Mouse (Mus musculus): ENCODE data around the gene Il16. TPM values are rescaled to one million over a fixed set of nuclear protein-coding genes. Genes with fewer than 3 reads are reported as not detected.

The Il16 gene
- polyA plus RNA-seq, 1 experiment from 2014 or later: 4.5 TPM

DNA sequence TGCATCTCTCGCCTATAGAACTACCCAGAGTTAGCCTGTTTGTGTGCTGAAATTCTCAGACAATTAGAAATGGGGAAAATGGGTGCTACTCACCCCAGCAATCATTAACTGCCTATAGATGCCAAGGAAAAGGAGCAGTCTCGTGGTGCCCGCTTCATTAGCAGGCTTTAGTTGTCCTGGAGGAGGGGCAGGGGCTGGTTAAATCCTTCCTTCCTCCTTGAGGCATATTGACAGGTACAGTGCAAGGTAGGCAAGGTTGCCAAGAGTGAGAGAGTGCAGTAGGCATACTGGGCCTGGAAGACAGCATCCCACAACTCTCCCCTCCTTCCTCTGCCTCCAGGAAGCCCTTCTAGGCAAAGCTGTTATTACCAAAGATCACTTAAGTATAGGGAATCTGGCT, 151.5 kb downstream of the Il16 start:
- WGBS: 69% methylated on average over 3 of the region's 3 CpGs

More for the DNA sequence above, 151.5 kb downstream of the Il16 start:
- no peak for ATAC-seq (ENCODE audit: low read depth)
- Histone ChIP-seq H3K9me3 (ENCODE audit: control insufficient read depth, low read length) (no peaks in the 10 kb centered on the region), H3K4me3 (ENCODE audit: low read length) (no peak overlapping the region), H3K27me3 (ENCODE audit: control insufficient read depth, insufficient read depth, low read depth, low read length) (no peaks in the 10 kb centered on the region), H3K4me2 (ENCODE audit: low read depth, low read length) (no peak overlapping the region), H3K27ac (ENCODE audit: low read length) (no peak overlapping the region), H3K4me1 (replicated peaks; ENCODE audit: control insufficient read depth, insufficient read depth, low read length) (no peaks in the 10 kb centered on the region), H3K9ac (ENCODE audit: low read length) (no peak overlapping the region), H3K36me3 (ENCODE audit: control insufficient read depth, insufficient read depth, low read length) (no peaks in the 10 kb centered on the region)

Other genes with a start within 250 kb of the Il16 start
- 0.31 TPM in 1 of 2 replicates, not detected in the other for gene Tmc3, start 160.8 kb downstream of the Il16 start, polyA plus RNA-seq (2015; fragmentation: Nextera tagmentation; extraction: Ambion mirVana)
- 17.2 and 19.2 TPM in 2 replicates for gene Stard5, start 113.8 kb downstream of the Il16 start, polyA plus RNA-seq (2015; fragmentation: Nextera tagmentation; extraction: Ambion mirVana)
- 7.4 and 8.4 TPM in 2 replicates for gene Cfap161, start 49.2 kb upstream of the Il16 start, polyA plus RNA-seq (2015; fragmentation: Nextera tagmentation; extraction: Ambion mirVana)
- 10.4 and 10.5 TPM in 2 replicates for gene Tlnrd1, start 138.6 kb upstream of the Il16 start, polyA plus RNA-seq (2015; fragmentation: Nextera tagmentation; extraction: Ambion mirVana)
- 118 and 132 TPM in 2 replicates for gene Mesd, start 138.7 kb upstream of the Il16 start, polyA plus RNA-seq (2015; fragmentation: Nextera tagmentation; extraction: Ambion mirVana)

Data from lung, embryonic 16.5 days (tissue).